Mouse (Mus musculus): ENCODE data around the gene Ctnna2.

- TF ChIP-seq FLI1 (IDR thresholded peaks at IDR 0.05; ENCODE audit: low read length): no peak
- TF ChIP-seq GATA1 (IDR thresholded peaks at IDR 0.05; ENCODE audit: borderline replicate concordance, low read length): no peak
Observed at GRCm38 (mm10) chr6:77243541-77244231, 735.8 kb downstream of the Ctnna2 start.
